Mouse (Mus musculus): ENCODE results near the gene Cdhr3.

Gene Cdhr3

GRCm38 (mm10) chr12:33035719-33036521 is 56.8 kb downstream of the Cdhr3 start:
- no peak for ATAC-seq (ENCODE audit: insufficient number of reproducible peaks, low FRiP score, low TSS enrichment)

GRCm38 (mm10) chr12:33035089-33035718 is 57.5 kb downstream of the Cdhr3 start:
- no peak for ATAC-seq (ENCODE audit: insufficient number of reproducible peaks, low FRiP score, low TSS enrichment)

GRCm38 (mm10) chr12:33034343-33035088 is 58.2 kb downstream of the Cdhr3 start:
- no peak for ATAC-seq (ENCODE audit: insufficient number of reproducible peaks, low FRiP score, low TSS enrichment)

- ATAC-seq (ENCODE audit: insufficient number of reproducible peaks, low FRiP score, low TSS enrichment), result no peak
Measured at GRCm38 (mm10) chr12:33033221-33033620, 59.5 kb downstream of the Cdhr3 start.

- ATAC-seq (ENCODE audit: insufficient number of reproducible peaks, low FRiP score, low TSS enrichment), result no peak
Measured at GRCm38 (mm10) chr12:33030589-33030988, 62.1 kb downstream of the Cdhr3 start.

GRCm38 (mm10) chr12:33030066-33030465 is 62.6 kb downstream of the Cdhr3 start:
- no peak for ATAC-seq (ENCODE audit: insufficient number of reproducible peaks, low FRiP score, low TSS enrichment)

GRCm38 (mm10) chr12:33028708-33029107 is 64.0 kb downstream of the Cdhr3 start:
- no peak for ATAC-seq (ENCODE audit: insufficient number of reproducible peaks, low FRiP score, low TSS enrichment)

- no peak for ATAC-seq (ENCODE audit: insufficient number of reproducible peaks, low FRiP score, low TSS enrichment)
Measured at GRCm38 (mm10) chr12:33028109-33028691, 64.5 kb downstream of the Cdhr3 start.

- peak; percentile 73 for ATAC-seq (ENCODE audit: insufficient number of reproducible peaks, low FRiP score, low TSS enrichment)
Measured at GRCm38 (mm10) chr12:33027093-33027492, 65.6 kb downstream of the Cdhr3 start.

- no peak for ATAC-seq (ENCODE audit: insufficient number of reproducible peaks, low FRiP score, low TSS enrichment)
Measured at GRCm38 (mm10) chr12:33024524-33024923, 68.2 kb downstream of the Cdhr3 start.

- no peak for ATAC-seq (ENCODE audit: insufficient number of reproducible peaks, low FRiP score, low TSS enrichment)
Measured at GRCm38 (mm10) chr12:33021751-33022150, 70.9 kb downstream of the Cdhr3 start.

GRCm38 (mm10) chr12:33021140-33021539 is 71.5 kb downstream of the Cdhr3 start:
- no peak for ATAC-seq (ENCODE audit: insufficient number of reproducible peaks, low FRiP score, low TSS enrichment)

- no peak for ATAC-seq (ENCODE audit: insufficient number of reproducible peaks, low FRiP score, low TSS enrichment)
Measured at GRCm38 (mm10) chr12:33020011-33020410, 72.7 kb downstream of the Cdhr3 start.

- no peak for ATAC-seq (ENCODE audit: insufficient number of reproducible peaks, low FRiP score, low TSS enrichment)
Measured at GRCm38 (mm10) chr12:33018601-33019000, 74.1 kb downstream of the Cdhr3 start.

GRCm38 (mm10) chr12:33016824-33017705 is 75.6 kb downstream of the Cdhr3 start:
- no peak for ATAC-seq (ENCODE audit: insufficient number of reproducible peaks, low FRiP score, low TSS enrichment)

GRCm38 (mm10) chr12:33015103-33015502 is 77.6 kb downstream of the Cdhr3 start:
- no peak for ATAC-seq (ENCODE audit: insufficient number of reproducible peaks, low FRiP score, low TSS enrichment)

- 0 out of 2 replicates have a peak, but pooled peaks have one; percentile 21 for ATAC-seq (ENCODE audit: insufficient number of reproducible peaks, low FRiP score, low TSS enrichment)
Measured at GRCm38 (mm10) chr12:33014050-33014796, 78.5 kb downstream of the Cdhr3 start.

GRCm38 (mm10) chr12:33010026-33010425 is 82.6 kb downstream of the Cdhr3 start:
- ATAC-seq (ENCODE audit: insufficient number of reproducible peaks, low FRiP score, low TSS enrichment), result peak; percentile 69
